Mouse (Mus musculus) cortical plate, adult 2 months (tissue): ENCODE results near the gene Klhl42. TPM values are rescaled to one million over a fixed set of nuclear protein-coding genes. Genes with fewer than 3 reads are reported as not detected.

Source experiments
- H3K27ac ChIP-seq: fragments of 200-500 bp; 2 replicates; pipeline ENCODE4 v1.5.1; 2012; ENCODE audit warnings: low read length, control low read depth, inconsistent platforms; ENCODE audit not compliant: insufficient read depth
- H3K4me1 ChIP-seq: fragments of 200-500 bp; 2 replicates; pipeline ENCODE4 v1.6.1; 2011; ENCODE audit warnings: low read length; ENCODE audit not compliant: control insufficient read depth, insufficient read depth
- H3K4me3 ChIP-seq: fragments of 200-500 bp; 2 replicates; pipeline ENCODE4 v1.5.1; 2011; ENCODE audit warnings: mild to moderate bottlenecking, low read length, control low read depth; ENCODE audit not compliant: insufficient read depth
- CTCF ChIP-seq: fragments of 200-500 bp; IDR thresholded peaks from 2 replicates; pipeline ENCODE4 v1.5.1; 2011; ENCODE audit warnings: mild to moderate bottlenecking, control low read depth, low read length; ENCODE audit not compliant: insufficient read depth; ENCODE audit errors: extremely low read depth
- POLR2A ChIP-seq: fragments of 200-500 bp; IDR thresholded peaks from 2 replicates; pipeline ENCODE4 v1.6.1; 2011; ENCODE audit warnings: mild to moderate bottlenecking, low read length, control low read depth; ENCODE audit not compliant: insufficient read depth; ENCODE audit errors: extremely low read depth
- polyA plus RNA-seq: library from polyadenylated mRNA; depleted of rRNA; stranded (reverse); fragments of >200 nt; gene quantifications from 2 replicates; pipeline ENCODE4 v1.2.3, GENCODE M21; 2012; rRNA removed

Gene Klhl42
- 13.6 and 13.7 TPM in 2 replicates for polyA plus RNA-seq

- TF ChIP-seq POLR2A = peak; percentile 63
- TF ChIP-seq CTCF = no peak
- H3K4me1 ChIP-seq = peaks cover 8% of the 10 kb centered on the region; the same call in 1 of the 2 replicates
- peak within 1 kb of the TSS; percentile 66 for H3K27ac ChIP-seq
- peak within 1 kb of the TSS; percentile 94 for H3K4me3 ChIP-seq
Observed at GRCm38 (mm10) chr6:147091136-147092120, at the start of gene Klhl42. Gene Klhl42 (plus strand): TSS chr6:147091379.

GRCm38 (mm10) chr6:147042291-147043290 is 48.6 kb upstream of the Klhl42 start, which contains the start of gene Mrps35:
Gene Mrps35 (plus strand): TSS chr6:147042764.
- Histone ChIP-seq H3K4me3 (peak within 1 kb of the TSS; percentile 80), H3K4me1 (peaks cover 1% of the 10 kb centered on the region; the same call in 1 of the 2 replicates), H3K27ac (peak within 1 kb of the TSS; percentile 72)
- TF ChIP-seq POLR2A (peak; percentile 83), CTCF (no peak)

GRCm38 (mm10) chr6:147043633-147044032 is 47.5 kb upstream of the Klhl42 start:
- no peak overlapping the region for H3K27ac ChIP-seq
- TF ChIP-seq CTCF = no peak
- no peak for TF ChIP-seq POLR2A
- peaks cover 1% of the 10 kb centered on the region; the same call in 1 of the 2 replicates for H3K4me1 ChIP-seq
- peak overlapping the region; percentile 80; the same call in 1 of the 2 replicates for H3K4me3 ChIP-seq

GRCm38 (mm10) chr6:147049239-147049805 is 41.9 kb upstream of the Klhl42 start:
- H3K27ac ChIP-seq = no peak overlapping the region
- H3K4me1 ChIP-seq = no peaks in the 10 kb centered on the region
- H3K4me3 ChIP-seq = no peak overlapping the region
- TF ChIP-seq POLR2A (no peak), CTCF (no peak)

- TF ChIP-seq CTCF (no peak), POLR2A (no peak)
- Histone ChIP-seq H3K4me1 (no peaks in the 10 kb centered on the region; the same call in 1 of the 2 replicates), H3K27ac (no peak overlapping the region), H3K4me3 (no peak overlapping the region)
Observed at GRCm38 (mm10) chr6:147051666-147052065, 39.5 kb upstream of the Klhl42 start.

- Histone ChIP-seq H3K4me3 (no peak overlapping the region), H3K27ac (no peak overlapping the region), H3K4me1 (no peaks in the 10 kb centered on the region; the same call in 1 of the 2 replicates)
- TF ChIP-seq CTCF (no peak), POLR2A (no peak)
Observed at GRCm38 (mm10) chr6:147052440-147052839, 38.7 kb upstream of the Klhl42 start.

- TF ChIP-seq CTCF (no peak), POLR2A (no peak)
- no peaks in the 10 kb centered on the region; the same call in 1 of the 2 replicates for H3K4me1 ChIP-seq
- H3K4me3 ChIP-seq = no peak overlapping the region
Observed at GRCm38 (mm10) chr6:147053785-147054646, 37.2 kb upstream of the Klhl42 start.

GRCm38 (mm10) chr6:147055374-147055977 is 35.7 kb upstream of the Klhl42 start:
- no peaks in the 10 kb centered on the region; the same call in 1 of the 2 replicates for H3K4me1 ChIP-seq
- no peak overlapping the region for H3K27ac ChIP-seq
- no peak overlapping the region for H3K4me3 ChIP-seq
- TF ChIP-seq CTCF (no peak), POLR2A (no peak)

More at GRCm38 (mm10) chr6:147053785-147054646, 37.2 kb upstream of the Klhl42 start:
- no peak overlapping the region for H3K27ac ChIP-seq
